Mouse (Mus musculus): Measurements from ENCODE around the gene Zfp709. TPM values are rescaled to one million over a fixed set of nuclear protein-coding genes. Genes with fewer than 3 reads are reported as not detected.

The Zfp709 gene
- polyA plus RNA-seq, 1 experiment from 2014 or later = 5.9 TPM

- no peaks in the 10 kb centered on the region for H3K9me3 ChIP-seq
- no peak overlapping the region for H3K4me2 ChIP-seq
- WGBS = 82% methylated on average over 2 of the region's 2 CpGs
- no peaks in the 10 kb centered on the region for H3K27me3 ChIP-seq
- H3K4me3 ChIP-seq = no peak overlapping the region
- no peaks in the 10 kb centered on the region for H3K36me3 ChIP-seq
- no peak for ATAC-seq (ENCODE audit: low read depth)
- H3K9ac ChIP-seq = no peak overlapping the region
- H3K4me1 ChIP-seq (replicated peaks) = no peaks in the 10 kb centered on the region
- H3K27ac ChIP-seq (replicated peaks) = no peak overlapping the region
Measured at GRCm38 (mm10) chr8:71940293-71941208, 58.7 kb downstream of the Zfp709 start.

DNA sequence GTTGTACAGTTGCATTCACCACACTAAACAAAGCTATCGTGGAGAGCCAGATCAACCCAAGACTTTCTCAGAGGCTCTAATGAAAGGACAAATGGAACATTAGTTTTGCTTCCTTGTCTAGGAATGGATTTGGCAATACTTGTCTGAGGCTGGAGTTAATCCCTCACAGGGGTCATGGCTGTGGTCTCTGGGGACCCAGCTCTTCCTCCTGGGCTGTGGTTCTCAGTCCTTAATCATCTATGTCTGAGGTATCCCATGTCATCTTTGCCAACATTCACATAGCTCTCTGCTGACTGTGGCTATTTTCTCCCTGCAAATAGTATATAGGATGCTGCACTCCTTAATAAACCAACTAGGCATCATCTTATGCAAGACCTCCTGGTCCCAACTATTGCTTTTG is 60.0 kb downstream of the Zfp709 start:
- WGBS = 82% methylated on average over 1 of the region's 1 CpGs
- H3K9me3 ChIP-seq = no peaks in the 10 kb centered on the region
- no peak overlapping the region for H3K4me2 ChIP-seq
- no peak overlapping the region for H3K9ac ChIP-seq
- no peak for ATAC-seq (ENCODE audit: low read depth)
- H3K27me3 ChIP-seq = no peaks in the 10 kb centered on the region
- no peak overlapping the region for H3K4me3 ChIP-seq
- no peaks in the 10 kb centered on the region for H3K4me1 ChIP-seq (replicated peaks)
- no peaks in the 10 kb centered on the region for H3K36me3 ChIP-seq
- H3K27ac ChIP-seq (replicated peaks) = no peak overlapping the region

Other genes with a start within 250 kb of the Zfp709 start
- 16.6 and 17.7 TPM in 2 replicates for gene Unc13a, start 210.3 kb upstream of the Zfp709 start, polyA plus RNA-seq (2015; fragmentation: Nextera tagmentation; extraction: Ambion mirVana)
- 3.9 and 4.0 TPM in 2 replicates for gene Jak3, start 205.7 kb upstream of the Zfp709 start, polyA plus RNA-seq (2015; fragmentation: Nextera tagmentation; extraction: Ambion mirVana)
- 0.46 and 1.0 TPM in 2 replicates for gene Insl3, start 192.8 kb upstream of the Zfp709 start, polyA plus RNA-seq (2015; fragmentation: Nextera tagmentation; extraction: Ambion mirVana)
- 0.42 and 0.59 TPM in 2 replicates for gene B3gnt3, start 180.2 kb upstream of the Zfp709 start, polyA plus RNA-seq (2015; fragmentation: Nextera tagmentation; extraction: Ambion mirVana)
- gene Fcho1, start 156.3 kb upstream of the Zfp709 start, polyA plus RNA-seq (2015; fragmentation: Nextera tagmentation; extraction: Ambion mirVana) = 54.2 and 55.0 TPM in 2 replicates
- gene Zfp882, start 26.6 kb downstream of the Zfp709 start, polyA plus RNA-seq (2015; fragmentation: Nextera tagmentation; extraction: Ambion mirVana) = 12.5 and 15.0 TPM in 2 replicates
- 32.4 and 37.9 TPM in 2 replicates for gene Zfp617, start 26.6 kb downstream of the Zfp709 start, polyA plus RNA-seq (2015; fragmentation: Nextera tagmentation; extraction: Ambion mirVana)
- 16.6 and 18.1 TPM in 2 replicates for gene Zfp961, start 69.0 kb downstream of the Zfp709 start, polyA plus RNA-seq (2015; fragmentation: Nextera tagmentation; extraction: Ambion mirVana)
- 0.69 and 1.0 TPM in 2 replicates for gene Cyp4f18, start 127.6 kb downstream of the Zfp709 start, polyA plus RNA-seq (2015; fragmentation: Nextera tagmentation; extraction: Ambion mirVana)
- gene Olfr372, start 159.2 kb downstream of the Zfp709 start, polyA plus RNA-seq (2015; fragmentation: Nextera tagmentation; extraction: Ambion mirVana) = not detected in 2 replicates
- gene Olfr373, start 201.2 kb downstream of the Zfp709 start, polyA plus RNA-seq (2015; fragmentation: Nextera tagmentation; extraction: Ambion mirVana) = not detected in 2 replicates
- gene Olfr374, start 225.0 kb downstream of the Zfp709 start, polyA plus RNA-seq (2015; fragmentation: Nextera tagmentation; extraction: Ambion mirVana) = not detected in 2 replicates

Measured in neural tube, embryonic 13.5 days (tissue).